Mouse (Mus musculus): ENCODE measurements around the gene Stxbp5.

DNA sequence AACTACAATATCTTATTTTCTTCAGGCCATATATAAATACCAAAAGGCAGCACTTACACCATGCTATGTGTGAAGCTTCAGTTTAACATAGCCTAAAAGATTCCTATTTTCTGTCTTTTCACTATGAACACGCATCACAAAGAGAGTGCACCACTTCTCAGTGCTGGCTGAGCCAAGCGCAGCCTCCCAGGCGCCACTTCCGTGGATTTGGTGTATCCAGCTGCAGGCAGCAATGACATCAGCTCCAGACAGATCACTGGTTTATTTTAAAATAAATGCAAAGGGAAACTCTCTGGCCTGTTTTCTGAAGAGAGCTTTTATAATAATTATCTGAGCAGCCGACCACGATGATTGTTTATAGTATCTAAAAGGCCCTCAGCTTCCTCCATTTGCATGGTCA lies 115.2 kb downstream of the Stxbp5 start:
- TF ChIP-seq CTCF (IDR thresholded peaks at IDR 0.05; ENCODE audit: extremely low read depth, insufficient read depth, insufficient read length, insufficient replicate concordance) (no peak), POLR2A (IDR thresholded peaks at IDR 0.05; ENCODE audit: low read depth, low read length) (no peak)

Data from spleen, adult 2 months (tissue).